Mouse (Mus musculus): ENCODE results near the gene Ippk. TPM values are rescaled to one million over a fixed set of nuclear protein-coding genes. Genes with fewer than 3 reads are reported as not detected.

Ippk gene
- polyA plus RNA-seq, 1 experiment from 2014 or later: 10.1 TPM

DNA sequence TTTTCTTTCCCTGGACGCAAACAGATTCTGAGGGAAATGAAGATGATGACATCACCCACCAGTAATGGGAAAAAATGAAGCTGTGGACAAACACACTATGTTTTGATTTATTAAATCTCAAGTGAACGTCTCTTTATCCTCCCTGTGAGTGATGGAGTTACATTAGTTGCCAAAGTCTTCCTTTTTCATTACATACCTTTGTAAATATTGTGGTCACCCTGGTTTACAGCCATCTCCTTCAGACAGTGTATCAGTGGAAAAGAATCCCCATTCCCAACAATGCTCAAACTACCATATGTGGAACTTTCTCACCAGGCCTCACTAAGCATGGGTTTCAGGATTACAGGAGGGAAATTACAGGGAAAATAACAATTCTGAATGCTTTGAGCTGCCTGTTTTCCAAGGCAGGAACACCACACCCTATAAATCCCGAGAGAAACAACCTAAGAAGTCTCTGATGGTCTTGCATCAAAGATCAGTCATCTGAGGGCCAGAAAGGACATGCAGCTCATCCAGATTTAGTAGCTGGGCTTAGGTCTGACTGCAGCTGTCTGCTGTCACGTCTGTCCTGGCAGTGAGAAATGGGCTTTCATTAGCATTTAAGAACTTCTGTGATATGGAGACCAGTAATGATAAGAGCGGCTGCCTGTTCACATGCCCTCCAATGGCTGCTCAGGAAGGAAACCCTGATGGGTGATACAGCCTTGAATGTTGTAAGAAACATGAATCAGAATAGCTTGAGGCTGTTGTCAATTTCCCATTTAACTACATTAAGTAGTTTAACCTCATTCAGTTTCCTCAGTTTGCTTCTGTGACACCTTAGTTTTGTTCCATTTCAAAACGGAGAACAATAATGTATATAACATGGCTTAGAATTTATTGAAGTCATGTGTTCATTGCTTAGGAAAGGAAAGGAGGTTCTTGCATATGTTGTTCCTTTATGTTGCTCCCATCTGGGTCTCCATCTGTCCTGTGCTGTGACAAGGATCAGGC, 71.6 kb downstream of the Ippk start, which contains the start of gene Tes3-ps:
Gene Tes3-ps (plus strand): TSS at position 943 of the 993 bp plus-strand sequence.
- DNase-seq (no peak), ATAC-seq (ENCODE audit: low read depth) (no peak)
- Histone ChIP-seq H3K9ac (no peak within 1 kb of the TSS), H3K9me3 (replicated peaks) (no peaks in the 10 kb centered on the region), H3K4me1 (replicated peaks) (no peaks in the 10 kb centered on the region), H3K36me3 (no peaks in the 10 kb centered on the region), H3K27me3 (no peaks in the 10 kb centered on the region), H3K27ac (no peak within 1 kb of the TSS), H3K4me3 (replicated peaks) (no peak within 1 kb of the TSS), H3K4me2 (no peak within 1 kb of the TSS)
- WGBS (ENCODE audit: insufficient replicate concordance): 54% methylated on average over 6 of the region's 6 CpGs

- no peak within 1 kb of the TSS for H3K27ac ChIP-seq
- H3K27me3 ChIP-seq: no peaks in the 10 kb centered on the region
- no peak within 1 kb of the TSS for H3K9ac ChIP-seq
- DNase-seq (no peak), ATAC-seq (ENCODE audit: low read depth) (no peak)
- 59% methylated on average over 4 of the region's 4 CpGs for WGBS (ENCODE audit: insufficient replicate concordance)
- no peak within 1 kb of the TSS for H3K4me2 ChIP-seq
- no peaks in the 10 kb centered on the region for H3K36me3 ChIP-seq
- H3K9me3 ChIP-seq (replicated peaks): no peaks in the 10 kb centered on the region
- H3K4me1 ChIP-seq (replicated peaks): no peaks in the 10 kb centered on the region
- no peak within 1 kb of the TSS for H3K4me3 ChIP-seq (replicated peaks)
Observed at GRCm38 (mm10) chr13:49504510-49504909, 83.5 kb downstream of the Ippk start, which contains the start of gene Ecm2. TSS of gene Ecm2 (plus strand) at chr13:49504810.

DNA sequence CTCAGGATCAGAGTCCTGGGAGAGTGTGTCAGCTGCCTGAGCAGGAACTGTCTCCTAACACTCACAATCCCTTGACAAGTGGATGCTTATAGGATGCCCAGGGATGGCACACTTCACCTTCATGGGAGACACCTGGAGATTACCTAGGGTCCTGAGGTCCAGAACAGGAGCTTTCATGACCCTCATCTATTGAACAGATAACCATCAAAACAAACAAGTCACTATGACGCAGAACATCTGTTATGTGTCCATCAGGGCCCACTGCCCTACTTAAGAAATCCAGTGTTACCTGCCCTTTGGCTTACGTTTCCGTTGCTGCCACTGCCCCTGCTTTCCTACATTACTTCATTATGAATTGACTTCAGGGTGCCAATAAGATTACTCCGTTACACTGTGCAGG, 84.7 kb downstream of the Ippk start:
- 82% methylated on average over 4 of the region's 4 CpGs for WGBS (ENCODE audit: insufficient replicate concordance)
- Histone ChIP-seq H3K9ac (no peak overlapping the region), H3K9me3 (replicated peaks) (no peaks in the 10 kb centered on the region)

DNA sequence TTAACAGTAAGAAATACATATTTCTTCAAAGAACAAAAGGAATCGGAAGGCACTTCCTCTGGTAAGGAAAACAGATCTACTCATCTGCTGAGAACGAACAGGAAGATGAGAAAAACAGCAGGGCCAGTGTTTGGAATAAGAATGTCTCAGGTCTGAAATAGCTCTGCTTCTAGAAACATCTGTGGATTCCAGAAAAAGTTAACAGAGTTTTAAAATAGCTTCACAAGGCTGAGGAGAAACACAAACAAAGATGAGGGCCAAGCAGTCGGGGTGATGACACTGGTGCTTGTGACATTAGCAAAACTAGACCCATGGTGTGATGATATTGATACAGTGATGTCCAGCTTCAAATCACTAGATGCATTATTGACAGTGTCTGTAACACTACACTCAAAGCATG, 86.1 kb downstream of the Ippk start:
- no peaks in the 10 kb centered on the region for H3K36me3 ChIP-seq
- no peak overlapping the region for H3K27ac ChIP-seq
- no peak overlapping the region for H3K4me3 ChIP-seq (replicated peaks)
- H3K9ac ChIP-seq: no peak overlapping the region
- ATAC-seq (ENCODE audit: low read depth) (no peak), DNase-seq (no peak)
- no peaks in the 10 kb centered on the region for H3K27me3 ChIP-seq
- no peak overlapping the region for H3K4me2 ChIP-seq
- WGBS (ENCODE audit: insufficient replicate concordance): 75% methylated on average over 3 of the region's 3 CpGs
- no peaks in the 10 kb centered on the region for H3K9me3 ChIP-seq (replicated peaks)
- H3K4me1 ChIP-seq (replicated peaks): no peaks in the 10 kb centered on the region

More for the DNA sequence above, 84.7 kb downstream of the Ippk start:
- Histone ChIP-seq H3K4me3 (replicated peaks) (no peak overlapping the region), H3K27me3 (no peaks in the 10 kb centered on the region), H3K4me2 (no peak overlapping the region), H3K36me3 (no peaks in the 10 kb centered on the region), H3K27ac (no peak overlapping the region), H3K4me1 (replicated peaks) (no peaks in the 10 kb centered on the region)
- DNase-seq (no peak), ATAC-seq (ENCODE audit: low read depth) (no peak)

Other genes starting within 250 kb of the Ippk start
- gene Ninj1, start 233.8 kb upstream of the Ippk start, polyA plus RNA-seq (2015; fragmentation: Nextera tagmentation; extraction: Ambion mirVana): 39.7 and 40.0 TPM in 2 replicates
- 11.9 and 13.2 TPM in 2 replicates for gene Card19, start 205.2 kb upstream of the Ippk start, polyA plus RNA-seq (2015; fragmentation: Nextera tagmentation; extraction: Ambion mirVana)
- gene Susd3, start 172.5 kb upstream of the Ippk start, polyA plus RNA-seq (2015; fragmentation: Nextera tagmentation; extraction: Ambion mirVana): 1.6 and 1.7 TPM in 2 replicates
- 0.37 and 0.39 TPM in 2 replicates for gene Fgd3, start 100.9 kb upstream of the Ippk start, polyA plus RNA-seq (2015; fragmentation: Nextera tagmentation; extraction: Ambion mirVana)
- gene Bicd2, start 79.7 kb upstream of the Ippk start, polyA plus RNA-seq (2015; fragmentation: Nextera tagmentation; extraction: Ambion mirVana): 9.0 and 10.5 TPM in 2 replicates
- gene Tes3-ps, start 72.1 kb downstream of the Ippk start, polyA plus RNA-seq (2015; fragmentation: Nextera tagmentation; extraction: Ambion mirVana): 1.0 TPM in 2 replicates
- 0.18 and 0.23 TPM in 2 replicates for gene Ecm2, start 83.6 kb downstream of the Ippk start, polyA plus RNA-seq (2015; fragmentation: Nextera tagmentation; extraction: Ambion mirVana)
- gene Aspn, start 123.2 kb downstream of the Ippk start, polyA plus RNA-seq (2015; fragmentation: Nextera tagmentation; extraction: Ambion mirVana): 0.48 and 0.89 TPM in 2 replicates
- 0.48 and 0.53 TPM in 2 replicates for gene Omd, start 161.2 kb downstream of the Ippk start, polyA plus RNA-seq (2015; fragmentation: Nextera tagmentation; extraction: Ambion mirVana)
- 2.8 and 3.5 TPM in 2 replicates for gene Ogn, start 186.8 kb downstream of the Ippk start, polyA plus RNA-seq (2015; fragmentation: Nextera tagmentation; extraction: Ambion mirVana)
- gene Cenpp, start 231.5 kb downstream of the Ippk start, polyA plus RNA-seq (2015; fragmentation: Nextera tagmentation; extraction: Ambion mirVana): 33.8 and 39.7 TPM in 2 replicates
- gene Nol8, start 231.8 kb downstream of the Ippk start, polyA plus RNA-seq (2015; fragmentation: Nextera tagmentation; extraction: Ambion mirVana): 13.9 and 15.5 TPM in 2 replicates

All from liver, embryonic 13.5 days (tissue).